Mouse (Mus musculus) hindbrain, embryonic 16.5 days (tissue): ENCODE data around the gene Pacrg. TPM values are rescaled to one million over a fixed set of nuclear protein-coding genes. Genes with fewer than 3 reads are reported as not detected.

Source experiments
- ATAC-seq: fragments of 200-750 bp; cut with Nextera tagmentation; 2 replicates; pipeline ENCODE4 v1.8.0; 2017; ENCODE audit warnings: moderate TSS enrichment, moderate library complexity
- H3K27ac ChIP-seq: fragments of 300-500 bp; sonication (generic); 2 replicates; pipeline ENCODE4 v1.5.1; 2014; ENCODE audit warnings: low read depth, mild to moderate bottlenecking, control low read depth, low read length, moderate library complexity
- H3K27me3 ChIP-seq: fragments of 300-500 bp; sonication (generic); replicated peaks from 2 replicates; pipeline ENCODE4 v1.6.1; 2014; ENCODE audit warnings: low read length; ENCODE audit not compliant: control insufficient read depth, insufficient read depth
- H3K36me3 ChIP-seq: fragments of 300-500 bp; sonication (generic); 2 replicates; pipeline ENCODE4 v1.6.1; 2014; ENCODE audit warnings: mild to moderate bottlenecking, low read length, moderate library complexity, mixed read lengths; ENCODE audit not compliant: control insufficient read depth, insufficient read depth
- H3K4me1 ChIP-seq: fragments of 300-500 bp; sonication (generic); 2 replicates; pipeline ENCODE4 v1.6.1; 2014; ENCODE audit warnings: low read depth, low read length; ENCODE audit not compliant: control insufficient read depth, insufficient read depth
- H3K4me2 ChIP-seq: fragments of 300-500 bp; sonication (generic); 2 replicates; pipeline ENCODE4 v1.6.1; 2014; ENCODE audit warnings: mild to moderate bottlenecking, low read length, control low read depth, moderate library complexity
- H3K4me3 ChIP-seq: fragments of 300-500 bp; sonication (generic); 2 replicates; pipeline ENCODE4 v1.5.1; 2014; ENCODE audit warnings: mild to moderate bottlenecking, low read length, control low read depth, moderate library complexity
- H3K9ac ChIP-seq: fragments of 300-500 bp; sonication (generic); 2 replicates; pipeline ENCODE4 v1.6.1; 2014; ENCODE audit warnings: low read depth, mild to moderate bottlenecking, control low read depth, low read length, moderate library complexity
- H3K9me3 ChIP-seq: fragments of 300-500 bp; sonication (generic); 2 replicates; pipeline ENCODE4 v1.6.1; 2014; ENCODE audit warnings: mild to moderate bottlenecking, low read length, moderate library complexity; ENCODE audit not compliant: control insufficient read depth
- WGBS: fragments of 180-500 bp; shearing (Covaris S2); extraction: QIAGEN DNeasy Blood & Tissue Kit; methylation state at CpG from one replicate; pipeline ENCODE4 v1.1.7; 2014; 5-methylcytosine and 5-hydroxymethylcytosine counted together
- polyA plus RNA-seq: library from polyadenylated mRNA; unstranded; fragments of >200 nt; fragmentation: Nextera tagmentation; extraction: Ambion mirVana; gene quantifications from 2 replicates; pipeline ENCODE4 v1.2.1, GENCODE M21; 2015

Pacrg gene
- polyA plus RNA-seq, 1 experiment from 2014 or later, result 23.2 TPM

DNA sequence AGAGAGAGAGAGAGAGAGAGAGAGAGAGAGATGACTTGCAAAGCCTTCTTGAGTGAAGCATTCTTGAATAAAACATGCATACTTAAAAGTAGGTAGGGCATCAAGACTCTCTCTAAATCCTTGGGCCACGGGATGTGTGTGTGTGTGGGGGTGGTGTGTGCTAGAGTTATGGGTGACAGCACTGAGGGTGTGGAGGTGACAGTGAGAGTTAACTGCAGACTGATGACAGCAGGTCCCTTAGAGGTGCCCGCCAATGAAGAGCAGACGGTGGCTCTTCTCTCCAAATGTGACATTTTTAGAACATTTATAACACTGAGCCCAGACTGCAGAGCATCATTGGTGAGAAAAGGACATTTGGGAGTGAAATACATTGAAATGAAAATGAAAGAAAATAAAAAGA is 220.2 kb downstream of the Pacrg start:
- H3K9ac ChIP-seq, result no peak overlapping the region
- WGBS, result 71% methylated on average over 3 of the region's 3 CpGs
- no peak overlapping the region for H3K4me3 ChIP-seq
- H3K4me1 ChIP-seq, result peaks cover 5% of the 10 kb centered on the region; the same call in 1 of the 2 replicates
- no peaks in the 10 kb centered on the region for H3K9me3 ChIP-seq
- no peaks in the 10 kb centered on the region; the same call in 1 of the 2 replicates for H3K27me3 ChIP-seq
- H3K4me2 ChIP-seq, result no peak overlapping the region
- no peak for ATAC-seq
- H3K27ac ChIP-seq, result no peak overlapping the region
- no peaks in the 10 kb centered on the region for H3K36me3 ChIP-seq

DNA sequence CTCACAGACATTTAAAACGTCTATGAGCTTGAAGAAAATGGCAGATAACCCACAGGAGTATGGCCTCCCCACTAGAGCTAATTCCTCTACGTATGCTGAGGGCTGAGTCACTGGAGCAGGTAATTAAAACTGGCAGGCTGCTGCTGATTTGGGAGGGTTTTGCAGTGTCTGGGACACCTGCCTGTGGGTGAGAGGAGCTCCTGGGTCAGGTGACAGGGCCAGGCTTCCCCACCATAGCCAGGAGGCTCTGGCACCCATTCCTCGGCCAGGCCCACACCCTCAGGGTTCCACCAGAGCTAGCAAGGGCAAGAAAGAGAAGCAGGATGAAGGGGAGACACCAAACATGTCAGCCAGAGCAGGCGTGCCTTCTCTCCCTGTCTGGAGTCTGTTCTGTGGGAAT is 222.5 kb downstream of the Pacrg start:
- Histone ChIP-seq H3K4me3 (no peak overlapping the region), H3K9me3 (no peaks in the 10 kb centered on the region), H3K4me2 (no peak overlapping the region), H3K36me3 (no peaks in the 10 kb centered on the region), H3K27ac (peak overlapping the region; percentile 64; the same call in 1 of the 2 replicates), H3K4me1 (peaks cover 5% of the 10 kb centered on the region; the same call in 1 of the 2 replicates), H3K9ac (no peak overlapping the region), H3K27me3 (no peaks in the 10 kb centered on the region)
- WGBS, result 60% methylated on average over 4 of the region's 4 CpGs
- 0 out of 2 replicates have a peak, but pooled peaks have one; percentile 14 for ATAC-seq

DNA sequence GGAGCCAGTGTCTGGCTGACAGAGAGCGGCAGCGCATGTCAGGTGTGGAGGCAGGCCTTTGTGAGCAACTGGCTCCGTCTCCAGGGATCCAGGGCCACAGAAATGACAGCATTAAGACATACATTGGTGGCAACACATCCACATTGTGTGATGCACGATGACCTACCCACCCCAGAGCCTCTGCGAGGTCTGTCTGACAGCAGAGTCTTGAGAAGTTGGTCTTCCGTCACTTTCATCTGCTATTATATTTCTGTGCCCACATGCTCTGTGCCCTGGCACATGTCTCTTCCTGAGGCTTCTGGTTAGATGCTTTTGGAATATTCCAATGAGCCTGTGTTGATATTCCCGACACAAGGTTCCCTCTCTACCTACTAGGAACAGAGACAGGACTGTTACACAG is 224.5 kb downstream of the Pacrg start:
- H3K4me1 ChIP-seq, result peaks cover 5% of the 10 kb centered on the region; the same call in 1 of the 2 replicates
- H3K36me3 ChIP-seq, result no peaks in the 10 kb centered on the region
- H3K27me3 ChIP-seq, result no peaks in the 10 kb centered on the region
- no peak overlapping the region for H3K4me2 ChIP-seq
- no peak for ATAC-seq
- no peaks in the 10 kb centered on the region for H3K9me3 ChIP-seq
- no peak overlapping the region for H3K9ac ChIP-seq
- no peak overlapping the region for H3K4me3 ChIP-seq
- H3K27ac ChIP-seq, result no peak overlapping the region
- 86% methylated on average over 7 of the region's 7 CpGs for WGBS

DNA sequence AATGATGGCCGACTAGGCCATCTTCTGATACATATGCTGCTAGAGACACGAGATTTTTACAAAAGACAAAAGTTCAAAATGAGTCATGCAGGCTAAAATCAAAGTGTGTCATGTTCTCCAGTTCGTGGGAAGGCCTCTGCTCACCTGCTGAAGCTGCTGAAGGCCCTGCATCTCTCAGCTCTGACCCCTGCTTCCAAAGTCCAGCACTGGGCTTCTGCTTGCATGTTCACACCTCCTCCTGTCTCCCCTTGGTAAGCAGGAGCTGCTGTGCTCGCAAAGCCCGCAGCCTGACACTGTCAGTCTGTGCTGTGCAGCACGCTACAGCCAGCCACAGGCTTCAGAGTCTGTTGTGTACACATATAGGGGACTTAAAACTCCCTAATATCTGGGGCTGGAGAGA is 225.4 kb downstream of the Pacrg start:
- Histone ChIP-seq H3K27ac (no peak overlapping the region), H3K27me3 (no peaks in the 10 kb centered on the region), H3K36me3 (no peaks in the 10 kb centered on the region), H3K4me3 (no peak overlapping the region), H3K9me3 (no peaks in the 10 kb centered on the region), H3K9ac (no peak overlapping the region), H3K4me2 (no peak overlapping the region), H3K4me1 (peaks cover 5% of the 10 kb centered on the region; the same call in 1 of the 2 replicates)
- 87% methylated on average over 6 of the region's 6 CpGs for WGBS
- ATAC-seq, result no peak

DNA sequence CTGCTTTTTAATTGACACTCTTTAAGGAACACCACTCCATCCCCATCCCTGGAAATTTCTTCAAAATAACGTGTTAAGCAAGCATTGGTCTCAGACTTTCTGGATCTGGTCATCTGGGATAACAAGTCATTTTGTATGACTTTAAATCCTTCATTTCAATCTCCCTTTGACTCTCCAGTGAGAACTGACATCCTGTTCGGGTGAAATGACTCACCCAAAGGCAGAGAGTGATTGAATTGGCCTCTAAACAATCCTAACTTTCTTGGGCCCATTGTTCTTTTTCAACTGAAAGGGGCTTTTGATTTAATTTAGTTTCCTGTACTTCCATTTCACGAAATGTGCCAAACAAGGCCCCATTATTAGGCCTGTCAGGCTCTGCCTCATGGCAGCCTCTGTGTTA is 228.5 kb downstream of the Pacrg start:
- ATAC-seq, result no peak
- H3K9ac ChIP-seq, result no peak overlapping the region
- no peak overlapping the region for H3K4me2 ChIP-seq
- H3K4me1 ChIP-seq, result 0 out of 2 replicates have a peak, but pooled peaks cover under 1% of the 10 kb centered on the region
- no peaks in the 10 kb centered on the region for H3K36me3 ChIP-seq
- 30% methylated on average over 3 of the region's 3 CpGs for WGBS
- H3K4me3 ChIP-seq, result no peak overlapping the region
- no peak overlapping the region for H3K27ac ChIP-seq
- no peaks in the 10 kb centered on the region for H3K27me3 ChIP-seq
- H3K9me3 ChIP-seq, result no peaks in the 10 kb centered on the region

DNA sequence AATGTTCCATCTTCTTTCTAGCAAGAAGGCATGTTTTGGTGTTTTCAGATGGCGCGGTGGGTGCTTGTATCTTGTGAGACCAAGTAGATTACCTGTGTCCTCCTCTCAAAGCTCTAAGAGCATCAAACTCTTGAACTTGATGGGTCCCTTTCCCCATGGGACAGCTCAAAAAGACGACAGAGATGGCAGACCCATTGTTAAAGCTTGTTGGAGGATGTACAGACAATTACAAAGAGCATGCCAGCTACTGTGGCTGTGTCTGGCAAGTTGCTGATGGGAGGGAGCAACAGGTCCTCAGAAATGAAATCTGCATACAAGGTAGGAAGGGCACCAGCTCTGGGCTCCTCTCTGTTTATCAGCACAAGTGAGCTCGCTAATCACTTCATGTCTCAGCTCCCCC is 232.0 kb downstream of the Pacrg start:
- H3K27me3 ChIP-seq, result no peaks in the 10 kb centered on the region
- ATAC-seq, result no peak
- no peaks in the 10 kb centered on the region for H3K9me3 ChIP-seq

DNA sequence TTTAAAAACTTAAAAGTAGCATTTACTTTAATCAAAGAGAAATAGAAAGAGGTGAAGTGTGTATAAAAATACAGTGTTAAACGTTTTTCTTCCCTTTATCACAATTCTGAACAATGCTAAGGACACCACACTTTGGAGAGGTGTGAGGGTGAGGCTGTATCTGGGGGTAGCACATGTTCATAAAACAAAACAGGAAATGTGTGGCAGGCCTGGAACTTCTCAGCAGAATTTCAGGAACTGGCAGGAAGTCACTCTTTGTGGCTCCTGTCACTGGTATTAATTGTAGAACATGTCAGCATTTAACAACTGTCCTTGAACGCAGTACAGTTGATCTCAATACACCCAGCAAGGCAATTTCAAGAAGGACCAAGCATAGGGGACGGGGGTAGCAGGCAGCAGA is 234.0 kb downstream of the Pacrg start:
- no peak overlapping the region for H3K27ac ChIP-seq
- no peaks in the 10 kb centered on the region for H3K36me3 ChIP-seq
- H3K27me3 ChIP-seq, result no peaks in the 10 kb centered on the region
- 67% methylated on average over 3 of the region's 3 CpGs for WGBS
- no peak overlapping the region for H3K4me3 ChIP-seq
- no peaks in the 10 kb centered on the region for H3K4me1 ChIP-seq
- no peak overlapping the region for H3K4me2 ChIP-seq
- H3K9me3 ChIP-seq, result no peaks in the 10 kb centered on the region
- ATAC-seq, result no peak
- no peak overlapping the region for H3K9ac ChIP-seq

More for the DNA sequence above, 232.0 kb downstream of the Pacrg start:
- WGBS, result 75% methylated on average over 4 of the region's 4 CpGs
- Histone ChIP-seq H3K36me3 (no peaks in the 10 kb centered on the region), H3K9ac (no peak overlapping the region), H3K4me2 (no peak overlapping the region), H3K4me3 (no peak overlapping the region), H3K4me1 (no peaks in the 10 kb centered on the region), H3K27ac (no peak overlapping the region)

DNA sequence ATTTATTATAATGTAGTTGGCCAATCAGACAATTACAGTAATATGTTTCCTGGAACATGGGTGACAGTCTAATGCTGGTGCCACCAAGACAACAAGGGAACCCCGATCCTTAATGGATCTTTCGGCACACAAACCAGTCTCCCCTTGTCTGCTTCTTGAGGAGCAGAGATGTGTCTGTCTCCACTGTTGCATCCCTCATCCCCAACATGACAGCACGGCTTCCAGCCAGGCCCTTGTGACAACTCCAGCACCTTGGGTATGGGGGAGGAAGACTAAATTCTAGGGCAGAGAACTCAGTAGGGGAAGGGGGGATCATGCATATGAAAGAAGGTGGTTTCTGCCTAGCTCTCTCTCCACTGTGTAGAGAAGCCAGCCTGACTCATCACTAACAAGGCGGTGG is 242.4 kb downstream of the Pacrg start:
- no peak for ATAC-seq
- Histone ChIP-seq H3K36me3 (no peaks in the 10 kb centered on the region), H3K27ac (no peak overlapping the region), H3K4me1 (no peaks in the 10 kb centered on the region), H3K9ac (no peak overlapping the region), H3K4me3 (no peak overlapping the region), H3K27me3 (no peaks in the 10 kb centered on the region), H3K4me2 (no peak overlapping the region), H3K9me3 (no peaks in the 10 kb centered on the region)
- 90% methylated on average over 4 of the region's 4 CpGs for WGBS

DNA sequence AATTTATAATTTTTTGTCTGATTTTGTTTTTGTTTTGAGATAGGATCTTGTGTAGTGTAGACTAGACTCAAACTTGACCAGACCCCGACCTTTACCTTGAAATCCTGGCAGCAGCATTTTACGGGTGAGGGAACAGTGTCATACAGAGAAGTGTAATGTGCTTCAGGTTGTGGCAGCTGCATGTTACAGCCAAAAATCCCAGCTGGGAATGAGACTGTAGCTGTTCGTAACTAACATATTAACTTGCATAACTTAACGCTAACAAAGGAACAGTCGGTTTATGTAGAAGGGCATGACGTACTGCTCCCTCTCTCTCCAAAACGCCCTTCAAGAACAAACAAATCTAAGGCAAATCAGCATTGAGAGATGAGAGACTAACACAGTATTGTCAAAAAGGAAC is 250.5 kb downstream of the Pacrg start:
- Histone ChIP-seq H3K27ac (no peak overlapping the region), H3K4me1 (no peaks in the 10 kb centered on the region), H3K9me3 (no peaks in the 10 kb centered on the region), H3K27me3 (no peaks in the 10 kb centered on the region), H3K9ac (no peak overlapping the region), H3K4me3 (no peak overlapping the region), H3K4me2 (no peak overlapping the region), H3K36me3 (no peaks in the 10 kb centered on the region)
- WGBS, result 41% methylated on average over 7 of the region's 7 CpGs
- ATAC-seq, result no peak

DNA sequence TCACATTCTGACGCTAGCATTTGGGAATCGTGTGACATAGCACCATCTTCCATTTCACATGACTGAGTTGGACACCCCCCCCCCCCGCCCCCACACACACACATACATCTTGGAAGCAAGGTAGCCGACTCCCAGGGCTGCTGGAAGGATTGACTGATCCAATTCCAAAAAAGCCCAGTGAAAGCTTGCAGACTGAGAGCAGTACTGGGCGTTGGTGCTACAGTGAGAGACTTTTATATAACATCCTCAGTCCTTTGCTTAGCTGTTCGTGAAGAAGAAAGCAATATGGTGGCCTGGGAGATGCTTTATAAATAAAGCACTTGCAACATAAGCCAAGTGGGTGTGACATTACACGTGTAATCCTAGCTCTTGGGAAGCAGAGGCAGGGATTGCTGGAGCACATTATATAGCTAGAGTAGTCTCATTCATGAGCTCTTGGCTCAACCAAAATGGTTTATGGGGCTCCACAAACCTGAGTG is 251.2 kb downstream of the Pacrg start:
- H3K27me3 ChIP-seq, result no peaks in the 10 kb centered on the region
- no peak for ATAC-seq

More for the DNA sequence above, 251.2 kb downstream of the Pacrg start:
- WGBS, result 86% methylated on average over 7 of the region's 7 CpGs
- Histone ChIP-seq H3K36me3 (no peaks in the 10 kb centered on the region), H3K4me2 (no peak overlapping the region), H3K4me1 (no peaks in the 10 kb centered on the region), H3K27ac (no peak overlapping the region), H3K9ac (no peak overlapping the region), H3K4me3 (no peak overlapping the region), H3K9me3 (no peaks in the 10 kb centered on the region)
